Mouse (Mus musculus): ENCODE data around the gene Mgrn1.

DNA sequence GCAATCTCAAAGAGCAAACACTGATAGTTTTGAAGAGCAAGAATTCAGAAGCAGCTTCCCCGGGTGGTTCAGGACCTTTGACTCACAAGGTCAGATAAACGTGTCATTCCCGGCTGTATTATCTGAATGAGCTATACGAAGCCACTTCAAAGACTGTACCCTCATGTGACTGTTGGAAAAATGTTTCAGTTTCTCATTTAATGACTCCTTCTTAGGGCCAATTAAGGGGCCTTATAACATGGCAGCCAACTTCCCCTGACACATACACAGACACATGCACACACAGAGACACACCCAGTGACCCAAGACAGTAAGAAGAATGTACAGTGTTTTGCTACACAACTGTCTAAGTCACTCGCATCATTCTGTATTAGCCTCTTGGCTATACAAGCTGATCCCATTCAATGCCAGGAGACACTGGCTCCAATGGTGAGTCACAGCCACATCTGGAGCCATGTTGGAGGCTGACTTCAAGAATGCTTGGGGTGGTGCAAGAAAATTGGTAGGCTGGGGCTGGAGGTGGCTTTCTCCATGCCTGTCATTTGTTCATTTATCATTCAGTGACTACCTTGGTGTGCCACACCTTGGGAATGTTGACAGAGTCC is 30.9 kb upstream of the Mgrn1 start:
- TF ChIP-seq GATA1 (IDR thresholded peaks at IDR 0.05; ENCODE audit: low read length) (no peak), TAL1 (IDR thresholded peaks at IDR 0.05; ENCODE audit: low read length) (no peak)

Data from erythroblast, embryonic 14.5 days (primary cell).